Mouse (Mus musculus) adrenal gland, postnatal 36 days (tissue): Measurements from ENCODE around the gene Fis1. TPM values are rescaled to one million over a fixed set of nuclear protein-coding genes. Genes with fewer than 3 reads are reported as not detected.
A peak's percentile ranks its signal among the peaks of the same experiment; 100 is the strongest.
"Not testable (repeated sequence)": the region's sequence is repeated elsewhere in the genome, so short reads cannot be mapped to it uniquely, and the experiment has no call there.

Experiments used
- DNase-seq, 2 experiments: peaks; one replicate each; pipeline ENCODE4 v3.0.0; 2021; ENCODE audit warnings: mixed read lengths in 1 of 2
- total RNA-seq, 2 experiments: library from RNA; stranded (reverse); gene quantifications; 2 replicates each; pipeline ENCODE4 v1.2.3; 2021

Gene Fis1
- total RNA-seq, 2 experiments from 2014 or later = 200 to 208 TPM

DNA sequence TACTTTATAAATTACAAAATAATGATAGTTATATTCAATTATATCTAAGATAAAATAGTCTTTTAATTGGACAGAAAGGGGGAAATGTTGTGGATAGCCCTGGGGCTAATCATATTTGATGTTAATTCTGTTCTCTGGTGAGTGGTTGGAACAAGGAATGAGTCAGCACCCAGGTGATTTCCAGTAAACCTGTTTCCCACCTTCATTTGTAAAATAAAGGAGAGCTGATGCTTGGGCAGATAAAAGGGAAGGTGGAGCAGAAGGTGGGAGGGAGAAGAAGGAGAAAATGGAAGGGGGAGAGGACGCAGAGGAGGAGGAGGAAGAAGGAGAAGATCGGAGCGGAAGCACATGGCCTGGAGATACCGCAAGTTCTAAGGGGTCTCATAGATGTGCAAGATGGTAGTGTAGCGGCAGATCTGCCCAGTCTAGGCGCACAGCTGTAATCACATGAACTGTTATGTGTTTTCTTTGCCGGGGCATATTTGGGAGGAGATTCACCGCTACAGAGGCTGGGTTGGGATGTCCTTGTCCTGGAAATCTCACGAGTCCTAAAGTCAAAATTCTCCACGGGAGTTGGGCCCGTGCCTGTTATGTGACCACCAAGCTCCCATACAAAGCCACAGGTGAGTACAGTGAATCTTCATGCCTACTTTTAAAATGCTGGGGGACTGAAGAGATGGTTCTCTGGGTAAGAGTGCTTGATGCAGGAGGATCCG, 12.1 kb upstream of the Fis1 start:
- DNase-seq = no peak

DNA sequence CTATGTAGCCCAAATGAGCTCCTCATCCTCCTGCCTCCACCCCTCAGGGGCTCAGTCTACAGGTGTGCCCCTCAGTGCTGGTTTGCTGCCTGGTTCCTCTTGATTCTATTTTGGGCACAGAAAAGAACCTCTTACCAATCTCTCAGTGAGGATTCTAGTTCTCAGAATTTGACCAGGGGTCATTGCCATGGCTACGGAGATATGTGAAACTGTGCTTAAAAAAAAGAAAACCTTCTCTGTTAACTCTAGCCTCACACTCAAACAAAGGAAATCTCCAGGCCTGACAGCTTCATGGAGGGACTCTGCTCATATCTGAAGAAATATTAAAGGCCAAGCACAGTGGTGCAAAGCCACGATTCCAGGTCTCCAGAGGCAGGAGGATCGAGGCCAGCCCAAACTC, 10.3 kb upstream of the Fis1 start:
- no peak for DNase-seq

DNA sequence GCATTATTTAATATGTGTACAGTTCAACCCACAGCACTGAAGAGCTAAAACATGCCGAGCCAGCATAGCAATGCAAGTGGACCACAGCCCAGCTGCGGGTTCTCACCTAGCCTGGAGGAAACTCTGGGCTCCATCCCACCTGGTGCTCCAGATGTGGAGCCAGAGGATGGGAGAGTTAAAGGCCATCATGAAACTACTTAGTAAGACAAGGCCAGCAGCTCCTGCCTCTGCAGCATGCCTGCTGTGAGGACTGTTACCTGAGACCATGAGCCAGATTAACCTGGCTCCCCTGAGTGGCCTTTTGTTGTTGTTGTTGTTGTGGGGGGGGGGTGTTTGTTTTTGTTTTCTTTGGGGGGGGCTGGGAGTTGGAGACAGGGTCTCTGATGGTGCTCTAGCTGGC, 9.7 kb upstream of the Fis1 start:
- no peak for DNase-seq

DNA sequence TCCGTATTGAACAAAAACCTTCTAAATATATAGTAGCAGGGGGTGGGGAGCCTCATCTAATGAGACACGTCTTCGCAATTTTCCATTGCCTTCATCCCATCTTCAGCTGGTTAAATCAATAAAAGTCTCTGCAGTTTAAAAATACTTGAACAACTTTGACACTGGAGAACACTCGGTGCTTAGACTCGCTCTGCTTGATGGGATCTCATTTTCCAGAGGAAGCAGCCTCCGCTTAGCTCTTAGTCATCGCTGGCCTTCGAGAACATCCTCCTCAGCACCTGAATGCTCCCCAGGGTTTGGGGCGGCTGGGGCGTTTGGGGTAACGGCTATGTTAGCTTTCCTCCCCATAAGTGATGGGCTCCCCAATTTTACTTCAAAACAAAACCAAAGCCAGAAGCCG, 8.0 kb upstream of the Fis1 start:
- DNase-seq = no peak

DNA sequence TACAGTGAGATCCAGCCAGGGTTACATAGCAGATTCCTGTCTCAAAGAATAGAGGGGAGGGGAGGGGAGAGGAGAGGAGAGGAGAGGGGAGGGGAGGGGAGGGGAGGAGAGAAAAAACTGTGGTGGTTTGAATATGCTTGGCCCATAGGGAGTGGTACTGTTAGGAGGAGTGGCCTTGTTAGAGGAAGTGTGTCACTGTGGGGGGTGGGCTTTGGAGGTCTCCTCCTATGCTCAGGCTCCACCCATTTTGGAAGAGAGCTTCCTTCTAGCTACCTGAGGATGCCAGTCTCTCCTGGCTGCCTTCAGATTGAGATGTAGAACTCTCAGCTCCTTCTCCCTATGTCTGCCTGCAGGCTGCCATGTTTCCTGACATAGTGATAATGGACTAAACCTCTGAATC, 5.2 kb upstream of the Fis1 start:
- no peak for DNase-seq

DNA sequence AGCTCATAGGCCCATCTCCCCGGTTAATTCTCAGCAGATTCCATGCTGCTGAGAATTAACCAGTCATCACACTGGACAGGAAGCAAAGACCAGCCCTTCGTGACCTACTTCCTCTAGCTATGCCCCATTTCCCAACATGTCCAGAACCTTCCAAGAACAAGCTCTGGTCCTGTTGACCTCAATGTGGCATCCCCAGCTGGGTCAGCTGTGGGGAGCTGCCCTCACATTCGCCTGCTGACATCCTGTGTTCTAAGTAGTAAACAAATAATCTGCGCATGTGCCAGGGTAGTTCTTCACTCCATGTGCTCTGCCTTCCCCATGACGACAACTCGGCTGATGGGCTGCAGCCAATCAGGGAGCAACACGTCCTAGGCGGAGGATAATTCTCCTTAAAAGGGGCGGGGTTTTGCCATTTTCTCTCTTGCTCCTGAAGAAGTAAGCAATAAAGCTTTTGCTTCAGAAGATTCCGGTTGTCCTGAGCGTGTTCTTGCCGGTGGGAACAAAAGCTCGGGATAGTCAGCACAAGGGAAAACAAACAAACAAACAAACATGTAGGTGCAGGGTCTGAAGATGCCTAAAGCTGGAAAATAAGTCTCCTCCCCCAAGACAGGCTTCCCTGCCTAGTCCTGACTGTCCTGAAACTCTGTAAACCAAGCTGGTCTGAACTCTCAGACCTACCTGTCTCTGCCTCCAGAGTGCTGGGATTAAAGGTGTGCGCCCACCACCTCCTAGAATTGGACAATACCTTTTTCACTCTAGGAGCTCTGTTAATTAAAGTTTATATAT, 3.3 kb upstream of the Fis1 start:
- not testable (repeated sequence) for DNase-seq

DNA sequence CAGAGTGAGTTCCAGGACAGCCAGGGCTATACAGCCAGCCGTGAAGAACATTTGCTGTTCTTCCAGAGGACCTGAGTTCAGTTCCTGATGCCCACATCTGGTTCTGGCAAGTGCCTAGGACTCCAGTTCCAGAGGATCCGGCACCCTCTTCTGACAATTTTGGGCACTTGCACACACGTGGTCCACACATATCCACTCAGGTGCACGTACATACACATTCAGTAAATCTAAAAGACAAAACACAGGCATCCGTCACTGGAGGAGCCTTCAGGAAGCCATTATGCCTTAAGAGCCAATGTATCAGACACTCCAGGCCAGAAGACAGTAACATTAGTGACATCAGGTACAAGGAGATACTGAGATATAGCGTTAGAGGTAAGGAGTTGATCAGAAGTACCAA, 2.6 kb upstream of the Fis1 start:
- no peak for DNase-seq

DNA sequence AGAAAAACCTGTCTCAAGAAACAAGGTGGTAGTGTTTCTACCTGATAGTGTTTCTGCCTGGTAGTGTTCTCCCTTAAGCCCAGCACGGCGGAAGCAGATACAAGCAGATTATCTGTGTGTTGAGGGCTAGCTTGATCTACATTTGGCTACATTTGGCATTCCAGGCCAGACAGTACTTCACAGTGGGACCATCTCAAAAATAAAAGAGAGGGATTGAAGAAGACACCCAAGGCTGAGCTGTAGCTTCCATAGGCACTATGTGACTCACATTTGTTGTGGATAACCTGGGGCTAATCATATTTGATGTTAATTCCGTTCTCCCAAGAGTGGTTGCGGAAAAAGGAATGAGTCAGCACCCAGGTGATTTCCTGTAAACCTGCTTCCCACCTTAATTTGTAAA, 922 bp upstream of the Fis1 start:
- DNase-seq = no peak

DNA sequence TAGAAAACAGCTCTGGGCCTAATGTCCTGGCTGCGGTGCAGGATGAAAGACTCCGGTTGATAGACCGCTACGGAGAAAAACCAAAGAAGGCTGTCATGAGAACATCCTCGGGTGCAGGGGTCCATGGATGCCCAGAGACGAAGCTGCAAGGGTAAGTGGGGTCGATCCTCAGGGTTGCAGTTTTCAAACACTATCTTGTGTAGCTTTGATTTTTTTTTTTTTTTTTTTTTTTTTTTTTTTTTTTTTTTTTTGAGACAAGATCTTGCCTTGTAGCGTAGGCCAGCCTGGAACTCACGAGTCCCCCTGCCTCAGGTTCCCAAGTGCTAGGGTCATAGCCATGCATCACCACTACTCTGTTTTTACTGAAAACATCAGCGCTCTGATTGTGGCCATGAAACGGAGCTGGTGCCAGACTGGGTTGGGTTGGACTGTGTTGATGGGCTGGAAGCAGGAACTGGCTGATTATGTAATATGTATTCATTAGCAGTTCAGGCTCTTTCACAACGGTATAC, 421 bp downstream of the Fis1 start:
- peak; percentile 40 to 54 for DNase-seq

DNA sequence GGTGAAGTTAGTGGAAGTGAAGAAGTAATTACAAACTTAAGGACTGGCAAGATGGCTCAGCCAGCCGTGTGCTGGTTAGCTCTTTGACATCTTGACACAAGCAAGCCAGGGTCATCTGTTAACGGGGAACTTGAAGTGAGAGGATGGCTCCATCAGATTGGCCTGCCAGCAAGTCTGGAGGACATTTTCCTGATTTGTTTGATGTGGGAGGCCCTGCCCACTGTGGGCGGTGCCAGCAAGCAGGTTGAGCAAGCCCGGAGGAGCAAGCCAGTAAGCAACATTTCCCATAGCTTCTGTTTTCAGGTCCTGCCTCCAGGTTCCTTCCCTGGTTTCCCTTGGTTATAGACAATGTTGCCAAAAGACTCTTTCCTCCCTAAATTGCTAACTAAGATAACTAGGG, 2.5 kb downstream of the Fis1 start:
- DNase-seq = no peak

DNA sequence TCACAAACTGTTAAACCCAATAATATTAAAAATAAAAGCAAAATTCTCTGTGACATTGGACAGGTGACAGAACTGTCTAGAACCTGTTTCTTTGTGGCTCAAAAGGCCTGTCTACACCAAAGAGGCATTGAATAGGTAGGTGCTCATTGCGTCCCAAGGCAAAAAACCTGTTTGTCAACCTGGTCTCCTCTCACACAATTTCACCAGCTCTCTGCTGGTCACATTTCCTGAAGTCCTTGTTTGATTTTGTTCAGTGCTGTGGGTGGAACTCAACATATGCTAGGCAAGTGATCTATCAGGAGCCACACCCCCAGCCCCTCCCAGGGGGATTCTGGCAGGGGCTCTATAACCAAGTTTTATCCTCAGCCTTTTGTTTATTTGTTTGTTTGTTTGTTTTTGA, 4.2 kb downstream of the Fis1 start:
- DNase-seq = no peak

DNA sequence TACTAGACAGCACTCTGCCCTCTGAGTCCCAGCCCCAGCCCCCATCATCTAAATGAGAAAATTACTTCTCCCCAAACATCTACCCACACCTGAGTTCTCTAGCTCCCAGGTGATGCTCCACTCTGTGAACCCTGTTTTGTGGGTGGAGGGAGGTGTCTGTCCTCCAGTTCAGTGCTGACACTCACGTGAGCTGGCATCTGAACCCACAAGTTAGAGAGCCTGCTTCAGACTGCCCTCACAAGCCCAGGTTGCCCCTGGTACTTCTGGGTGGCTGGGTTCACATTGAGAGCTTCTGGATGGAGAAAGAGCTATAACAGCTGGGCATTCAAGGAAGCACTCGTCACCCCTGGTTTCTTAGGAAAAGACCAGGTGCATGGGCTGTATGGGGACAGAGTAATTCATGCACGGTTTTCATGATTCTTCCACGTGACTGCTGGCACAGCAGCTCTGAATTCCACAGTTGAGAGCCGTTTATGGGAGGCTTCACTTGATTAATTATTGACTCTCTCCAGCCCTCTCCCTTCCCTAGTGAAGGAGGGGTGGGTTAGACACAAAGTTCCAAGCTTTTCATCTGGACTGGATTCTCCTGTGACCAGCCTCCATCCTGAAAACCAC, 6.0 kb downstream of the Fis1 start:
- no peak for DNase-seq

DNA sequence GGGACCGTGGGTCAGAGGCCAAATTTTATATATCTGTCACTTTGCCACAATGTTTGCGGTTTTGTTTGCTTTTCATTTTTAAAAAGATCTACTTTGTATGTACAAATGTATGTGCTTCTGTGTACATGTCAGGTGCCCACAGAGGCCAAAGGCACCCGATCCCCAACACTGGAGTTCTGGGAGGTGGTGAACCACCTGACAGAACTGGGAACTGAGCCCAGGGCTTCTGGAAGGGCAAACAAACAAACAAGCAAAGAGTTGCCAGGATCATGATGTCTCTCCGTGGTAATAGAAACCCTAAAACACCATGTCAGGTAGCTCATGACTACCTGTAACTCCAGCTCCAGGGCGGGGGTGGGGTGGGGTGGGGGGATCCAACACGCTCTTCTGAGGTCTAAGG, 7.0 kb downstream of the Fis1 start:
- DNase-seq = no peak

DNA sequence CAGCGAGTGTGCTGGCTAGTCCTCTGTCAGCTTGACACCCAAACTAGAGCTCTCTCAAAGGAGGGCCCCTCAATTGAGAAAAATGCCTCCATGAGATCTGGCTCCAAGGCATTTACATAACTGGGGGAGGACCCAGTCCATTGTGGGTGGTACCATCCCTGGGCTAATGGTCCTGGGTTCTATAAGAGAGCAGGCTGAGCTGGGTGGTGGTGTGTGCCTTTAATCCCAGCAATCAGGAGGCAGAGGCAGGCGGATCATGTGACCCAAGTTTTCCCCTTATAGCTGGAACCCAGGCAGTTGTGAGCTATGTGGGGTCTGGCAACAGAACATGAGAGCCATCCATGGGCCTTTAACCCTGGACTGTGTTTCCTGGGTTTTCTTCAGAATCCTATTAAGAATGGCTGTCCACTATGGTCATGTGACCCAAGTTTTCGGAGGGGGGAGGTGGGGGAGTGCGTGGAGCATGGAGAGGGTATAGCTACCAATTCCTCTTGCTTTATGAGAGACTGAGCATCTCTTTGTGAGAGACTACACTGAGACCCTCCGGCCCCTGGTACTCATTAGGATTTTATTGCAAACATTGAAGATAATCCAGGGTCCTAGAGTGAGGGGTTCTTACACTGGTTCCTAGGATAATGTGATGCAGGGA, 8.4 kb downstream of the Fis1 start:
- peak in 1 of 2 experiments; percentile 37 for DNase-seq

DNA sequence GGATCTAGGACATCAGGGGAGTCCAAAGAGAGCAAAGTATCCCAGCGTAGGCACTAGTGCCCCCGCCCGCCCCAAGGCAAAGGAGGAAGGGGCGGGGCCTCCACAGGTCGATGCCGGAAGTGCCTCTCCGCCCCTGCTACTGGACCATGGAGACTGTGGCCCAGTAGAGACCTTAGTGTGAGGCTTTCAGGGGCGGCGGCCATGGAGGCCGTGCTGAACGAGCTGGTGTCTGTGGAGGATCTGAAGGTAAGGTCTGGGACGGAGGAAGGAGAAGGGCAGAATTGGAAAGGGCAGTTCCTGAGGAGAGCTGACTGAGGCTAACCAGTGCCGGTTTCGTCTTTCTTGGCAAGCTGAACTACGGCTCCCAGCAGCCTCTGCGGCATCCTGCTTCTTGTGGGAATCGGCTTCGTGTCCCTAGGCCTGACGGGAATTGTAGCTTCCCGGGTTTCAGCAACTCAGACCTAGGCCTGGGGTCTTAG, 8.9 kb downstream of the Fis1 start:
- DNase-seq = peak; percentile 90 to 95

DNA sequence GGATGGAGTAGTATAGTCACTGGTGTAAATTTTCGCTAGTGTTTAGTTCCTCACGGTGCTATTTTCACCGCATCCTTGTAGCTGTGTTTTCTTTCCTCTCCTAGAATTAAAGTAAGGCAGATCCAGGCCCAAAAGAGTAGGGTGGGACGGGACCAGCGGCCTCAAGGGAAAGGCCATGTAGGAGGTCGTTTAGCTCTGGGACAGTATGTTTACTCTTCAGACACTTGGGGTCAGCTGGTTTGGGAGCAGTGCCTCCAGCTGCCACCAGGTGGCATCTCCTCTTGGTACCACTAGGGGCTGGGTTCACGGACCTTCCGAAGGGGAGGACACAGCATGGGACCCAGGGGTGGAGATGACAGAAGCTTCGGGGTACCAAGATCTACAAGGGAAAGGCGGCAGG, 9.4 kb downstream of the Fis1 start:
- DNase-seq = peak; percentile 82 to 88

DNA sequence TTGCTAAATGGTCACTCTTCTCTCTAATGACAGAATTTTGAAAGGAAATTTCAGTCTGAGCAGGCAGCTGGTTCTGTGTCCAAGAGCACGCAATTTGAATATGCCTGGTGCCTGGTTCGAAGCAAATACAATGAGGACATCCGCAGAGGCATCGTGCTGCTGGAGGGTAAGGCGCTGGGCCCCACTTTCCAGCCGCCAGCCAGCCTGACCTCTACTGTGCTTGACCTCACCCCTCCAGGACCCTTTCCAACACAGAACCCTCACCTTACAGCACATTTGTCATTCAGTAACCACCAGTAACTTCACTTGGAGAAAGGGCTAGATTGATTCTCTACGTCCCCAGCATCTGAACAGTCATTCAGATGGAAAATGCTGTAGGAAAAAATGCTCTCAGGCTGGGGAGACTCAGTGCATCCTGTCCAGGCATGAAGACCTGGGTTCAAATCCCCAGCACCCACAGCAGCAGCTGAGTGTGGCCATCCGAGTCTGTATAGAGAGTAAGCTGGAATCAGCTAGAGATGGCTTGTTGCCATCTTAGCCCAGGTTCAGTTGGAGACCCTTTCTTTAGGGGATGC, 10.0 kb downstream of the Fis1 start:
- DNase-seq = no peak

DNA sequence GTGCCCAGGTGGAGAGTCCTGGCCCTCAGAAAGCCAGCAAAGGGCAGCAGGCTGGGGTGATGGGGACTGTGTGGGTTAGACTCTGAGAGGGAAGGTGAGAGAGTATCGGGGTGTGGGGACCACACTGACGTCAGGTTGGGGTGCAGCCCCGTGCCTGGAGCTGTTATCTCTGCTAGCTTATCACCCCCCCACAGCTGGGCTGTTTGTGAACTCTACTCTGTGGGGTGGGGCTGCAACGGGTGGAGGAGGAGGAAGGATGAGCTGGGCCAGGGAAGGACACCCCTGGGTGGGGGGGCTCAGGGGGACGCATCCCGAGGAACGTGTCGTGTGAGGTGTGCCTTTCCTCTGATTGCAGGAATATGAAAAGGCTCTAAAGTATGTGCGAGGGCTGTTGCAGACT, 12.1 kb downstream of the Fis1 start:
- no peak for DNase-seq

DNA sequence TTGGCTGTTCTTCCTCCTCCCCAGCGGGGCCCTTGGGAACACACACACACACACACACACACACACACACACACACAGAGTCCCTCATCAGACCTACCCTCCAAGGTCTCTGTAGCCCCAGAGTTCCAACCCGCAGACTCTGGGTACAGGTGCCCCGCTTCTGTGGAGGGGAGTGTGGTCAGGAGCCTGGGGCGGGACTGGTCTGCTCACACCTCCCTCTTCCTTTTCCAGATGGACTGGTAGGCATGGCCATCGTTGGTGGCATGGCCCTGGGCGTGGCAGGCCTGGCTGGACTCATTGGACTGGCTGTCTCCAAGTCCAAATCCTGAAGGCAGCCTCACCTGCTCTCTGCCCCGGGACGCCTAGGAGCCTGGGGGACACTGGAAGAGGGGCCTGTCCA, 12.6 kb downstream of the Fis1 start:
- no peak for DNase-seq

DNA sequence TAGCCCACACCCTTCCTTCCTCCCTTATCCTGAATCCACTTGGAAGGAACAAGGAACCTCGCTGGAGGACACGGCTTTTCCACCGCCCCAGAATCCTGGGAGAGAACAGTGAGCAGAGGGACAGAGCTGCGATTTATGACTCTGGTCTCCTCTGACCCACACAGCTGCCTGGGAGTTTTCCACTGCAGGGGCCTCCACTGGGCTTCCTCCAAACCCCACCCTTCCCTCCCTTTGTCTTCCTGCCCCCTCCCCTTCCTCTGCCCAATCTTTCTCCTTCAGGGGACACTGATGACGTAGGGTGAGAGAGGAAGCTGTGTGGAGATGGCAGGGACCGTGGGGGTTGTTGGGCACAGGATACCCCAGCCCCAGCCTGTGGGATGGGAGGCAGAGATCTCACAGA, 13.3 kb downstream of the Fis1 start, which contains the start of gene Cldn15:
Gene Cldn15, plus strand, starts transcription at position 286 of the 400 bp plus-strand sequence.
- peak; percentile 55 to 62 for DNase-seq

DNA sequence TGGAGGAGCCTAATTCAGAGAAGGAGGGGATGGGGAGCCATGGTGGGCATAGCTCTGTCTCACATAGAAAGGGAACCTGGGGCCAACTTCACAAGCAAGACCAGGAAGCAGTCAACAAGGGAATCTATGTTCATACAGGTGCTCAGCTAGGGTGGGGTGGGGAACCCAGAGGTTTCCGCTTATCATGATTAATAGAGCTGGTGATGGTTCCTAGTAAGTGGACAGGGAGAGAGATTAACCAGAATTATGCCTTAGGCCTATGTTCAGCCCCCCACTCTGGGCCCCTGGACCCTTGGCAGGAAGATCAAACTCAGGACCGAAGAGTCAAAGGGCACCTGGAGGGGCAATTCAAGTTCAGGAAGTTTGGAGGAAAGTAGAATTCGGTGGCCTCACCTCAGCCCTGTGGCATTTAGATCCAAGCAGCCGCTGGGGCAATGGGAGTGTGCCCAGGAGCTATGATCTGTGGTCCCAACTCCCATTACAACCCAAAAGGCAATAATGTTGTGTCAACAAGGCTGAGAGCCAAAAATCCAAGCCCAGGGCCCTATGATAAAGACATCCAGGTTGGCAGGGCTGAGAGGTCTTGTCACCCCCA, 13.9 kb downstream of the Fis1 start:
- no peak for DNase-seq

DNA sequence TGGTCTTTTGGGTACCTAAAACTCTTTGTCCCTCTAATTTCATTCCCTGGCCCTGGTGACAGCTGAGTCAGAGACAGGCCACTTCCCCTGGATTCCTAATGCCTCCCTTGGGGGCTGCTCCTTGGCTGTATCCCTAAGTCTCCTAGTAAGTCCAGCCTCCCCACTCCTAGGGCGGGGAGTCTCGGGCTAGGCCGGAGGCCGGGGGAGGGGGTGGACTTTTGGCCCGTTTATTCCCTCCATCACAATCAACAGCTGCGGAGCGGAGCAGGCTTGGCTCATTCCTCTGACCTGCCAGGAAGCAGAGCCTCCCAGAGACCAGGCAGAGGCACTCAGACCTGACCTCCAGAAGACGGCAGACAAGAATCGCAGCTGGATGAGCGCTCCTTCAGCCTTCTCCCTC, 14.5 kb downstream of the Fis1 start:
- peak; percentile 62 to 78 for DNase-seq
